Mouse (Mus musculus): ENCODE results near the gene Znrf2. TPM values are rescaled to one million over a fixed set of nuclear protein-coding genes. Genes with fewer than 3 reads are reported as not detected.

Gene Znrf2
- polyA plus RNA-seq, 1 experiment from 2014 or later, result 16.5 TPM

- no peaks in the 10 kb centered on the region for H3K9me3 ChIP-seq (replicated peaks; ENCODE audit: control insufficient read depth, low read length)
- peak overlapping the region; percentile 58; the same call in 1 of the 2 replicates for H3K27ac ChIP-seq (ENCODE audit: low read depth, low read length)
- no peak overlapping the region for H3K4me2 ChIP-seq (ENCODE audit: low read length)
- no peak overlapping the region for H3K9ac ChIP-seq (ENCODE audit: low read length)
- WGBS, result 32% methylated on average over 6 of the region's 6 CpGs
- H3K4me3 ChIP-seq (ENCODE audit: low read depth, low read length), result no peak overlapping the region
- peak; percentile 52 for DNase-seq (ENCODE audit: low spot score)
- H3K36me3 ChIP-seq (ENCODE audit: control insufficient read depth, insufficient read depth, low read length), result no peaks in the 10 kb centered on the region
- no peaks in the 10 kb centered on the region for H3K27me3 ChIP-seq (replicated peaks; ENCODE audit: control insufficient read depth, insufficient read depth, low read length)
- no peak; the same call in 1 of the 2 replicates for ATAC-seq
- peaks cover 17% of the 10 kb centered on the region for H3K4me1 ChIP-seq (ENCODE audit: control insufficient read depth, insufficient read depth, low read length)
Observed at GRCm38 (mm10) chr6:54781881-54782280, 34.8 kb upstream of the Znrf2 start.

GRCm38 (mm10) chr6:54785098-54785730 is 31.5 kb upstream of the Znrf2 start:
- H3K4me1 ChIP-seq (ENCODE audit: control insufficient read depth, insufficient read depth, low read length), result peaks cover 15% of the 10 kb centered on the region
- no peak overlapping the region for H3K4me2 ChIP-seq (ENCODE audit: low read length)
- peak; percentile 89 for DNase-seq (ENCODE audit: low spot score)
- ATAC-seq, result peak; percentile 95
- H3K27ac ChIP-seq (ENCODE audit: low read depth, low read length), result peak overlapping the region; percentile 85
- no peak overlapping the region for H3K4me3 ChIP-seq (ENCODE audit: low read depth, low read length)
- no peak overlapping the region for H3K9ac ChIP-seq (ENCODE audit: low read length)
- WGBS, result 23% methylated on average over 5 of the region's 5 CpGs
- no peaks in the 10 kb centered on the region for H3K9me3 ChIP-seq (replicated peaks; ENCODE audit: control insufficient read depth, low read length)
- H3K27me3 ChIP-seq (replicated peaks; ENCODE audit: control insufficient read depth, insufficient read depth, low read length), result no peaks in the 10 kb centered on the region
- H3K36me3 ChIP-seq (ENCODE audit: control insufficient read depth, insufficient read depth, low read length), result no peaks in the 10 kb centered on the region

GRCm38 (mm10) chr6:54786766-54787165 is 29.9 kb upstream of the Znrf2 start:
- peaks cover 13% of the 10 kb centered on the region for H3K4me1 ChIP-seq (ENCODE audit: control insufficient read depth, insufficient read depth, low read length)
- no peaks in the 10 kb centered on the region for H3K27me3 ChIP-seq (replicated peaks; ENCODE audit: control insufficient read depth, insufficient read depth, low read length)
- H3K9me3 ChIP-seq (replicated peaks; ENCODE audit: control insufficient read depth, low read length), result no peaks in the 10 kb centered on the region
- no peak overlapping the region for H3K4me3 ChIP-seq (ENCODE audit: low read depth, low read length)
- H3K4me2 ChIP-seq (ENCODE audit: low read length), result no peak overlapping the region
- no peak overlapping the region for H3K27ac ChIP-seq (ENCODE audit: low read depth, low read length)
- ATAC-seq (no peak), DNase-seq (ENCODE audit: low spot score) (no peak)
- 93% methylated on average over 5 of the region's 5 CpGs for WGBS
- no peak overlapping the region for H3K9ac ChIP-seq (ENCODE audit: low read length)
- no peaks in the 10 kb centered on the region for H3K36me3 ChIP-seq (ENCODE audit: control insufficient read depth, insufficient read depth, low read length)

- Histone ChIP-seq H3K9ac (ENCODE audit: low read length) (no peak overlapping the region), H3K36me3 (ENCODE audit: control insufficient read depth, insufficient read depth, low read length) (no peaks in the 10 kb centered on the region), H3K27me3 (replicated peaks; ENCODE audit: control insufficient read depth, insufficient read depth, low read length) (no peaks in the 10 kb centered on the region), H3K4me2 (ENCODE audit: low read length) (no peak overlapping the region), H3K4me3 (ENCODE audit: low read depth, low read length) (no peak overlapping the region), H3K9me3 (replicated peaks; ENCODE audit: control insufficient read depth, low read length) (no peaks in the 10 kb centered on the region), H3K4me1 (ENCODE audit: control insufficient read depth, insufficient read depth, low read length) (peaks cover 8% of the 10 kb centered on the region), H3K27ac (ENCODE audit: low read depth, low read length) (no peak overlapping the region)
- ATAC-seq (no peak), DNase-seq (ENCODE audit: low spot score) (no peak)
- 41% methylated on average over 6 of the region's 6 CpGs for WGBS
Observed at GRCm38 (mm10) chr6:54788493-54788892, 28.2 kb upstream of the Znrf2 start.

- Histone ChIP-seq H3K36me3 (ENCODE audit: control insufficient read depth, insufficient read depth, low read length) (no peaks in the 10 kb centered on the region), H3K9me3 (replicated peaks; ENCODE audit: control insufficient read depth, low read length) (no peaks in the 10 kb centered on the region), H3K4me1 (ENCODE audit: control insufficient read depth, insufficient read depth, low read length) (peaks cover 8% of the 10 kb centered on the region), H3K27ac (ENCODE audit: low read depth, low read length) (no peak overlapping the region), H3K4me3 (ENCODE audit: low read depth, low read length) (no peak overlapping the region), H3K4me2 (ENCODE audit: low read length) (no peak overlapping the region), H3K27me3 (replicated peaks; ENCODE audit: control insufficient read depth, insufficient read depth, low read length) (no peaks in the 10 kb centered on the region), H3K9ac (ENCODE audit: low read length) (no peak overlapping the region)
- ATAC-seq (no peak), DNase-seq (ENCODE audit: low spot score) (no peak)
- WGBS, result 92% methylated on average over 4 of the region's 4 CpGs
Observed at GRCm38 (mm10) chr6:54789139-54789538, 27.6 kb upstream of the Znrf2 start.

- Histone ChIP-seq H3K9me3 (replicated peaks; ENCODE audit: control insufficient read depth, low read length) (no peaks in the 10 kb centered on the region), H3K9ac (ENCODE audit: low read length) (no peak overlapping the region), H3K36me3 (ENCODE audit: control insufficient read depth, insufficient read depth, low read length) (no peaks in the 10 kb centered on the region), H3K27me3 (replicated peaks; ENCODE audit: control insufficient read depth, insufficient read depth, low read length) (no peaks in the 10 kb centered on the region), H3K4me2 (ENCODE audit: low read length) (no peak overlapping the region), H3K4me1 (ENCODE audit: control insufficient read depth, insufficient read depth, low read length) (peaks cover 6% of the 10 kb centered on the region), H3K27ac (ENCODE audit: low read depth, low read length) (no peak overlapping the region), H3K4me3 (ENCODE audit: low read depth, low read length) (no peak overlapping the region)
- WGBS, result 87% methylated on average over 4 of the region's 4 CpGs
- DNase-seq (ENCODE audit: low spot score) (no peak), ATAC-seq (no peak)
Observed at GRCm38 (mm10) chr6:54790071-54790470, 26.6 kb upstream of the Znrf2 start.

GRCm38 (mm10) chr6:54793853-54794252 is 22.9 kb upstream of the Znrf2 start:
- Histone ChIP-seq H3K9me3 (replicated peaks; ENCODE audit: control insufficient read depth, low read length) (no peaks in the 10 kb centered on the region), H3K27ac (ENCODE audit: low read depth, low read length) (no peak overlapping the region), H3K4me2 (ENCODE audit: low read length) (no peak overlapping the region), H3K27me3 (replicated peaks; ENCODE audit: control insufficient read depth, insufficient read depth, low read length) (no peaks in the 10 kb centered on the region), H3K4me3 (ENCODE audit: low read depth, low read length) (no peak overlapping the region), H3K9ac (ENCODE audit: low read length) (no peak overlapping the region), H3K4me1 (ENCODE audit: control insufficient read depth, insufficient read depth, low read length) (no peaks in the 10 kb centered on the region), H3K36me3 (ENCODE audit: control insufficient read depth, insufficient read depth, low read length) (no peaks in the 10 kb centered on the region)
- WGBS, result 95% methylated on average over 3 of the region's 3 CpGs
- ATAC-seq (no peak), DNase-seq (ENCODE audit: low spot score) (no peak)

- WGBS, result 76% methylated on average over 2 of the region's 2 CpGs
Observed at GRCm38 (mm10) chr6:54794372-54794771, 22.3 kb upstream of the Znrf2 start.

GRCm38 (mm10) chr6:54794991-54795390 is 21.7 kb upstream of the Znrf2 start:
- H3K9me3 ChIP-seq (replicated peaks; ENCODE audit: control insufficient read depth, low read length), result no peaks in the 10 kb centered on the region
- no peak overlapping the region for H3K4me3 ChIP-seq (ENCODE audit: low read depth, low read length)
- no peaks in the 10 kb centered on the region for H3K4me1 ChIP-seq (ENCODE audit: control insufficient read depth, insufficient read depth, low read length)
- WGBS, result 83% methylated on average over 5 of the region's 5 CpGs
- ATAC-seq (no peak), DNase-seq (ENCODE audit: low spot score) (no peak)
- H3K27me3 ChIP-seq (replicated peaks; ENCODE audit: control insufficient read depth, insufficient read depth, low read length), result no peaks in the 10 kb centered on the region
- no peaks in the 10 kb centered on the region for H3K36me3 ChIP-seq (ENCODE audit: control insufficient read depth, insufficient read depth, low read length)
- no peak overlapping the region for H3K27ac ChIP-seq (ENCODE audit: low read depth, low read length)
- no peak overlapping the region for H3K4me2 ChIP-seq (ENCODE audit: low read length)
- H3K9ac ChIP-seq (ENCODE audit: low read length), result no peak overlapping the region

More at GRCm38 (mm10) chr6:54794372-54794771, 22.3 kb upstream of the Znrf2 start:
- DNase-seq (ENCODE audit: low spot score), result no peak
- no peak overlapping the region for H3K9ac ChIP-seq (ENCODE audit: low read length)
- H3K4me1 ChIP-seq (ENCODE audit: control insufficient read depth, insufficient read depth, low read length), result no peaks in the 10 kb centered on the region
- H3K27ac ChIP-seq (ENCODE audit: low read depth, low read length), result no peak overlapping the region
- no peak for ATAC-seq
- no peaks in the 10 kb centered on the region for H3K27me3 ChIP-seq (replicated peaks; ENCODE audit: control insufficient read depth, insufficient read depth, low read length)
- no peak overlapping the region for H3K4me3 ChIP-seq (ENCODE audit: low read depth, low read length)
- no peaks in the 10 kb centered on the region for H3K36me3 ChIP-seq (ENCODE audit: control insufficient read depth, insufficient read depth, low read length)
- no peak overlapping the region for H3K4me2 ChIP-seq (ENCODE audit: low read length)
- H3K9me3 ChIP-seq (replicated peaks; ENCODE audit: control insufficient read depth, low read length), result no peaks in the 10 kb centered on the region
